Mouse (Mus musculus) midbrain, embryonic 12.5 days (tissue): ENCODE measurements at regions not wholly inside any gene's neighbourhood (a gene's known extent, or its start where the extent isn't known, plus 50 kb on each side); places are given as distances from the start of the nearest gene placed in this dataset.

Source experiments
- ATAC-seq: fragments of 200-750 bp; cut with Nextera tagmentation; 2 replicates; pipeline ENCODE4 v1.8.0; 2017; ENCODE audit warnings: low read depth, moderate TSS enrichment, moderate library complexity; ENCODE audit not compliant: low FRiP score
- H3K27ac ChIP-seq: fragments of 300-500 bp; sonication (generic); replicated peaks from 2 replicates; pipeline ENCODE4 v1.5.1; 2016; ENCODE audit warnings: mild to moderate bottlenecking
- H3K27me3 ChIP-seq: fragments of 300-500 bp; sonication (generic); 2 replicates; pipeline ENCODE4 v1.6.1; 2016; ENCODE audit warnings: mild to moderate bottlenecking
- H3K36me3 ChIP-seq: fragments of 300-500 bp; sonication (generic); 2 replicates; pipeline ENCODE4 v1.6.1; 2016
- H3K4me1 ChIP-seq: fragments of 300-500 bp; sonication (generic); 2 replicates; pipeline ENCODE4 v1.6.1; 2016
- H3K4me2 ChIP-seq: fragments of 300-500 bp; sonication (generic); replicated peaks from 2 replicates; pipeline ENCODE4 v1.6.1; 2016; ENCODE audit warnings: mild to moderate bottlenecking, moderate library complexity
- H3K4me3 ChIP-seq: fragments of 300-500 bp; sonication (generic); 2 replicates; pipeline ENCODE4 v1.5.1; 2016; ENCODE audit warnings: mild to moderate bottlenecking
- H3K9ac ChIP-seq: fragments of 300-500 bp; sonication (generic); replicated peaks from 2 replicates; pipeline ENCODE4 v1.6.1; 2016; ENCODE audit warnings: mild to moderate bottlenecking, moderate library complexity
- H3K9me3 ChIP-seq: fragments of 300-500 bp; sonication (generic); 2 replicates; pipeline ENCODE4 v1.6.1; 2016; ENCODE audit warnings: mild to moderate bottlenecking
- WGBS: fragments of 180-500 bp; shearing (Covaris S2); methylation state at CpG from one replicate; pipeline ENCODE4 v1.1.7; 2016; 5-methylcytosine and 5-hydroxymethylcytosine counted together

DNA sequence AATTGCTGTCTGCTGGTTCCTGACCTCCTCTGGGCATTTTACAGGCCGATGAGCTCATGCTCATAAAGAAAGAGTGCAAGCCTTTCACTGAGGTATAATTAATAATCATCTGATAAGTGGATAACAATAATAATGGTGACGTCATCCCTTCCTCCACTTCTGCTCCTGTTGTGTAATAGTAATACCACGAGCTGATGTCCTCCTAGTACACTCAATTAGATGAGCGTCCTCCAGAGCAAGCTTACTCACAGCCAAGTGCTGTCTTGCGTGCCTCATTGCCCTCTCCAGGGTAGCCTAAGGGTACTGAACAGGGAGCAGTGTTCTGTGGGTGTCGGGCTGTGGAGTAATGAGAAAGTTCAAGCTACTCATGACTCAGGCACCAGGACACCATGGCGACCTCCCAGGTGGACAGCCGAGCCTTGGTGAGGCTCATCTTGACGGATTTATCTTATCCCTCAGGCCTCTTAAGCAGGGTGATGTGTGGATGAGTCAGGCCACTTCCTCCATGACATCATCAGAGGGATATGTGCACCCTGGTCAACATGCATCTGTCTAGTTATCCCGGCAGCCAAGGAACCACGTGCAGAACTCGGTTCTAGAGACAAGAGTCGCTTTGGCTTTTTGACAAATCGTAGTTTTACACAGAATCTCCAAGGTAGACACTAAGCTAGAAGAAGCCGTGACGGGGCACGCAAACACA lies 135.9 kb upstream of the Tsc22d1 start:
- no peak overlapping the region for H3K4me2 ChIP-seq
- H3K9me3 ChIP-seq, result no peaks in the 10 kb centered on the region
- peaks cover 10% of the 10 kb centered on the region; the same call in 1 of the 2 replicates for H3K4me1 ChIP-seq
- H3K9ac ChIP-seq, result no peak overlapping the region
- ATAC-seq, result no peak
- WGBS, result 91% methylated on average over 17 of the region's 17 CpGs
- H3K4me3 ChIP-seq, result no peak overlapping the region
- H3K36me3 ChIP-seq, result no peaks in the 10 kb centered on the region
- peaks cover 9% of the 10 kb centered on the region; the same call in 1 of the 2 replicates for H3K27me3 ChIP-seq
- no peak overlapping the region for H3K27ac ChIP-seq

DNA sequence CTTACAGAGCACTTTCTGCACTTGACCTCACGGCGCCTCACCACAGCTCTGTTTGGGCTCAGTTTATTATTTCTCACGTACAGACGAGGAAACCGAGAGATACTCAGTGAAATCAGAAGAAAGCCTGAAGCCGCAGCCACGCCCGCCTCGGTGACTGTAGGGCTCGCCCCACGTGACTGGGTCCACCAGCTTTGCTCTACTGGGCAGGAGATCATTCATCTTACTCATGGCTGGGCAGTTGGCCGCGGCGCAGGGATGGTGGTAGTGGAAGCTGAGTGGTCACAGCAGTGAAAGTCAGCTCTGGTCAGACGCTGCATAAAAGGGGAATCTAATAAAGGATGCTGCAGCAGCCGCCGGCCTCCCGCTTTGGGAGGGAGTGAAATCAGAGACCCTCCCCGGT lies 135.2 kb upstream of the Tsc22d1 start:
- no peak for ATAC-seq
- Histone ChIP-seq H3K9ac (no peak overlapping the region), H3K27ac (no peak overlapping the region), H3K36me3 (no peaks in the 10 kb centered on the region), H3K27me3 (peaks cover 9% of the 10 kb centered on the region; the same call in 1 of the 2 replicates), H3K4me1 (peaks cover 10% of the 10 kb centered on the region; the same call in 1 of the 2 replicates), H3K9me3 (no peaks in the 10 kb centered on the region), H3K4me2 (no peak overlapping the region), H3K4me3 (no peak overlapping the region)
- WGBS, result 85% methylated on average over 19 of the region's 19 CpGs

DNA sequence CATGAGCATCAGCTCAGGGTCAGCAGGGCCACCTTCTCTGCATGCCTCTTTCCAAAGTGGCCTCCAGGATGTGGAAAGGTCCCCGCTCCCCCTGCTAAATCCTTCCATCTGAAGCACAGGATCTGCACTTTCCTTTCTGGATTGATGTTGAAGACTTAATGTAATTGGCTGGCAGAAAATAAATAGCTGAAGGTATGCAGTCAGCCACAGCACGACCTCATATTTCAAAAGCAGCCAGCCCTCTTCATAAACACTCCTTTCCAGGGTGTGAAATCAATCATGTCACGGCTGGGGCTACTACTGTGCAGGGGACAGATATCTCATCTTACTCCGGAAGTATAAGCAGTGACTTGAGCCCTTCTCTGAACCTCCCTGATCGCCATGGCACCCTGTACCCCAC lies 132.9 kb upstream of the Tsc22d1 start:
- Histone ChIP-seq H3K4me1 (peaks cover 10% of the 10 kb centered on the region; the same call in 1 of the 2 replicates), H3K9me3 (no peaks in the 10 kb centered on the region), H3K4me2 (no peak overlapping the region), H3K27ac (no peak overlapping the region; the same call in 1 of the 2 replicates), H3K27me3 (0 out of 2 replicates have a peak, but pooled peaks cover 6% of the 10 kb centered on the region), H3K9ac (no peak overlapping the region), H3K36me3 (no peaks in the 10 kb centered on the region), H3K4me3 (no peak overlapping the region)
- ATAC-seq, result peak; percentile 38; the same call in 1 of the 2 replicates
- 45% methylated on average over 5 of the region's 5 CpGs for WGBS

DNA sequence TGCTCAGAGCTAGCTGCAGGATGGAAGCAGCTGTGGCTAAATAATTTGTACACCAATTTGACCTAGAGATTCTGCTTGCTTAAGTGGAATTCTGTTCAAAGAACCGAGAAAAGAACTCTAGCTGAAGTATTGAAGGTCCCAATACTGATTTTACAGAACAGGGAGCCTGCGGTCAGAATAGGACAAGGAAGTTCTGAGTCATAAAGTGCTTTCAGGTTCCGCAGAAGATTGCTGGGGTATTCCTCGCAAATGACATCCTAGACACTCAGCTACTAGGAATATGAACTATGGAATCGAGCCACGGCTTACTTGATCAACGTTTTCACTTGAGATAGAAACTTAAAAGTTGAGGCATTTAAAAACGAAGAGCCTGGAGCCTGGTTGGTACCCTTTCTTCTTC lies 127.0 kb upstream of the Tsc22d1 start:
- H3K27me3 ChIP-seq, result 0 out of 2 replicates have a peak, but pooled peaks cover 6% of the 10 kb centered on the region
- no peaks in the 10 kb centered on the region for H3K9me3 ChIP-seq
- H3K36me3 ChIP-seq, result no peaks in the 10 kb centered on the region
- H3K4me1 ChIP-seq, result no peaks in the 10 kb centered on the region
- ATAC-seq, result no peak
- no peak overlapping the region for H3K9ac ChIP-seq
- no peak overlapping the region for H3K27ac ChIP-seq
- no peak overlapping the region for H3K4me2 ChIP-seq
- WGBS, result 93% methylated on average over 8 of the region's 8 CpGs
- H3K4me3 ChIP-seq, result no peak overlapping the region

DNA sequence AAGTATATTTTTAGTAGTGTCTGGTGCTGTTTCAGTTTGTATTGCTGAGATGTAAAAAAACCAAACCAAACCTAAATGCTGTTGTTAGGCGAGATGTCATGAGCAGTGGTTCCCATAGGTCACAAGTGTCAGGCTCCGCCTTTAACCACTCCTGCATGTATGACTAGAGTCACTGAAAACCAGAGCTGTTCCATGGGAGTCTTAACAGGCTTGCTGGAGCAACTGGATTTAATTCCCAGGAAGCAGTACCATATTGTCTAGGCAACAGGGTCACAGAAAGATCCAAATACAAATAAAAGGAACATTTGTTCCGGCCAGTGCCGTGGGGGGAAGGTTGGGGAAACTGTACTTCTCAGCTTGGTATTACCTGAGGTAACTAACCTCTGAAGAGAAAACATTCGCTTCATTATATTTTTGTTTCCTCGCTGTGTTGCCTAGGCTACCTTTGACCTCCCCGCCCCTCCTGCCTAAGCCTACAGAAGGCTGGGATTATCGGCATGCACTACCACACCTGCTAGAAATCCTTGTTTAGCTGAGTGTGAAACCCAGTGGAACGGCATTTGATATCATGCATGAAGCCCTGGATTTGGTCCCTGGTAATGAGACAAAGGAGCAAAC lies 124.3 kb upstream of the Tsc22d1 start:
- no peak for ATAC-seq
- no peaks in the 10 kb centered on the region for H3K9me3 ChIP-seq
- no peak overlapping the region for H3K4me2 ChIP-seq
- H3K27me3 ChIP-seq, result no peaks in the 10 kb centered on the region
- H3K27ac ChIP-seq, result no peak overlapping the region
- no peak overlapping the region for H3K4me3 ChIP-seq
- no peaks in the 10 kb centered on the region for H3K36me3 ChIP-seq
- no peak overlapping the region for H3K9ac ChIP-seq
- H3K4me1 ChIP-seq, result no peaks in the 10 kb centered on the region
- 44% methylated on average over 9 of the region's 9 CpGs for WGBS

DNA sequence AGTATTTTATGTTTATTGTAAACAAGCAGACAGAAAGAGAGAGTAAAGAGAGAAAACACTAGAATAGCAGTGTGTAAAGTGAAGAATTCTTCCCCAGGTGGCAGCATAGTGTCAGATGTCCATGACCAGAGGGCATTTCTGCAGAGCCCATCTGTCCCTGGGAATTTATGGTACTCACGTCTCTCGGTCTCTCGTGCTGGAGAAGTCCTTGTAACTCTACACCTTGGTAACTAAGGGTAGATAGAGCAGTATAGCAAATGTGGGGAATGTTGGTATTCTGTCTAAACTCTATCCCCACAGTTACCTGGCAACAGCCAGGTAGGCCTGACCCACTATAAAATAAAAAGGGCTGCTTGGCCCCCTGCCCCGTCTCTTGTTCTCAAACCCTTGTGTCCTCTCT lies 122.5 kb upstream of the Tsc22d1 start:
- no peaks in the 10 kb centered on the region for H3K4me1 ChIP-seq
- H3K4me3 ChIP-seq, result no peak overlapping the region
- no peaks in the 10 kb centered on the region for H3K9me3 ChIP-seq
- H3K9ac ChIP-seq, result no peak overlapping the region
- 79% methylated on average over 4 of the region's 4 CpGs for WGBS
- no peak for ATAC-seq
- H3K27ac ChIP-seq, result no peak overlapping the region
- no peak overlapping the region for H3K4me2 ChIP-seq
- H3K27me3 ChIP-seq, result no peaks in the 10 kb centered on the region
- no peaks in the 10 kb centered on the region for H3K36me3 ChIP-seq

DNA sequence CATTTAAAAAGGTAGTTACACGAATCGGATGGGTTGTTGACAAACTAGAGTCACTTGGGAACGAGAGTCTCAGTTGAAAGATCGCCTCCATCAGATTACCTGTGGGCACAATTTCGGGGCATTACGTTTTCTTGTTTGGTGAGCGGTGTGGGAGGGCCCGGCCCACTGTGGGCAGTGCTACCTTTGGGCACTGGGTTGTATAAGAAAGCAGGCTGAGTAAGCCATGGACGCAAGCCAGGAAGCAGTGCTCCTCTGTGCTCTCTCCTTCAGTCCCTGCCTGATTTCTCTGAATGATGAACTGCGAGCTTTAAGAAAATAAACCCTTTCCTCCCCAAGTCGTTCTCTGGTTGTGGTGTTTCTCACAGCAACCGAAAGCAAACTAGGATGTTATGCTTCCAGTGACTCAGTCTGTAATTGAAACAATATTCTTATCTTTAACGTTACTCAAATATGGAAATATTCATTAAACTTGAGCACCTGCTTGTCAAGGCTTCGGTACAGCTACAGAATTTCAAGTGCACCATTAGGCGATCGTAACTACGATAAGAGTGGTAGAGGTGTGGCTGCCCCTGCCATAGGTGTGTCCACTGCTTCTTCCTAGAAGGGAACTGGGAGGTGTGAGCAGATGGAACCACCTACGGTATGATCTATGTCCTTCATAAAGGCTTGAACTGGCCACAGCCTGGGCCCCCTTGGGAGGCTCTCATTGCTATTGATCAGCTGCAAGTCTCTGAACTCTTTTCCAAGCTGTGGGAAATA lies 119.2 kb upstream of the Tsc22d1 start:
- WGBS, result 91% methylated on average over 18 of the region's 18 CpGs
- no peak overlapping the region for H3K9ac ChIP-seq
- no peaks in the 10 kb centered on the region for H3K27me3 ChIP-seq
- no peak overlapping the region for H3K4me2 ChIP-seq
- no peak for ATAC-seq
- H3K36me3 ChIP-seq, result no peaks in the 10 kb centered on the region
- H3K4me3 ChIP-seq, result no peak overlapping the region
- H3K4me1 ChIP-seq, result no peaks in the 10 kb centered on the region
- H3K27ac ChIP-seq, result no peak overlapping the region
- H3K9me3 ChIP-seq, result no peaks in the 10 kb centered on the region

DNA sequence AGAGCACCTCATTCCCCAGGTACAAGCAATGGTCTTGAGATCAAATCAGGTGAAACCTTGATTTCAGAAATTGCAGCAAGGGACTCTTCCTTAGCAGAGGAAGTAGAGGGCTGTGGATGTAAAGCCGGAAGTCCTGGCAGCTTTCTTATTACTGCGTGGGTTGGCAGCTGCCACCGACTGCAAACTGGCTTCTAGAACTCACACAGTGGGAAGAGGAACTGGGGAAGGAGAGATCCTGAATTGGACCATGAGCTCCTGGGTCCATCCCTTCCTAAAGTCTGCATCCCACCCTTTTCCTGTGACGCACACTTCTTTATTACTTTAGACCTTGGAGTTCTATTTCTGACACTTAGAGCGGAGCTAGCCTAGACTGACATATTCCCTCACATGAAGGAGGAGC lies 116.9 kb upstream of the Tsc22d1 start:
- Histone ChIP-seq H3K27ac (no peak overlapping the region), H3K36me3 (no peaks in the 10 kb centered on the region), H3K4me3 (no peak overlapping the region), H3K4me1 (no peaks in the 10 kb centered on the region), H3K4me2 (no peak overlapping the region), H3K9ac (no peak overlapping the region), H3K9me3 (no peaks in the 10 kb centered on the region), H3K27me3 (no peaks in the 10 kb centered on the region)
- ATAC-seq, result no peak
- WGBS, result 92% methylated on average over 5 of the region's 5 CpGs

DNA sequence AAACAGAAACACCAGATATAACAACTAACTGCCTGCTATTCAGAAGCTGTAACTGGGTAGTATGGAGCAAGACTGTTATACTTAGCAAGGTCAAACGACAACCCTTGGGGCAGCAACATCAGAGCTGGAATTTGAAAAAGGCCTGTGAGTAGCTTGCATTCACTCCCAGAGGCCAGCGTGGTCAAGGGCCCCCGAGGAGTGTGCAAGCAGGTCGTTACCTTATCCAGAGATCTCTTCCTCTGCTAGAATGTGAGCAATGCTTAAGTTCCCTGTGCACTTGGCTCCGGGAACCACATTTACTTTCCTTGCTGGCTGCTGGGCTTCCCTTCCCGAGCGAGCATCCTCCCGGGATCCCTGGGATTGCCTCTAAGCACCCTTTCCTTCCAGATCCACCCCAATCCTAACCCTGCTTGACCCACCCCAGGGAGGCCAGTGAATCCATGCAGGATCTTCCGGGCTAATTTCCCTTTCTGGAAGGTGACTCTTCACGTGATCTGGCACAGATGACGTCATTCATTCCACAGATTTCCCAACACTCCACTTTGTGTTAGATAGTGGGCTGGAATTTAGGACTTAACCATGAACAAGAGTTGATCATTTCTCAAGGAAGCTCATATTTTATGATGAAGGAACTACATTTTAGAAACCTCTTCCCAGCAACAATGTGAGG lies 112.3 kb upstream of the Tsc22d1 start:
- no peak overlapping the region for H3K4me2 ChIP-seq
- WGBS, result 81% methylated on average over 11 of the region's 11 CpGs
- no peak overlapping the region for H3K27ac ChIP-seq
- H3K27me3 ChIP-seq, result no peaks in the 10 kb centered on the region
- H3K4me3 ChIP-seq, result no peak overlapping the region
- no peak for ATAC-seq
- no peak overlapping the region for H3K9ac ChIP-seq
- no peaks in the 10 kb centered on the region; the same call in 1 of the 2 replicates for H3K4me1 ChIP-seq
- no peaks in the 10 kb centered on the region for H3K36me3 ChIP-seq
- H3K9me3 ChIP-seq, result no peaks in the 10 kb centered on the region

DNA sequence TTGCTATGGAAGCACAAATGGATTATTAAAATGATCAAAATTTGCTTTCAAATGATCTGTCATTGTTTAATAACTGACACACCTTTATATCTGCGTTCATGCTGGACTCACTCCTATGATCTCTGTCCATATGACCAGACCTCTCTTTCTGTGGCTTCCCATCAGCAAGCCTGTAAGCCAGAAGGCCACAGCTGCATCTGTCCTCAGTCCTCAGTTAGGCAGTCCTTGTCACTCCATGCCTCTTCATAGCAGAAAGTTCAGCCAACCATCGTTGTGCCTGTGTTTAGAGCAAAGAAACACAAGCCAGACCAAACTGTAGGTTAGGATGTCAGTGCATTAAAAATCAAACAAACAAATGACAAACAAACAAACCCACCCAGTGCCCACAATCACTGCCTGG lies 107.2 kb upstream of the Tsc22d1 start:
- no peak overlapping the region for H3K9ac ChIP-seq
- no peak overlapping the region for H3K4me2 ChIP-seq
- H3K27me3 ChIP-seq, result 0 out of 2 replicates have a peak, but pooled peaks cover 3% of the 10 kb centered on the region
- H3K4me3 ChIP-seq, result no peak overlapping the region
- ATAC-seq, result no peak
- no peaks in the 10 kb centered on the region for H3K9me3 ChIP-seq
- H3K4me1 ChIP-seq, result peaks cover 12% of the 10 kb centered on the region
- H3K36me3 ChIP-seq, result no peaks in the 10 kb centered on the region
- H3K27ac ChIP-seq, result no peak overlapping the region
- 72% methylated on average over 2 of the region's 2 CpGs for WGBS

DNA sequence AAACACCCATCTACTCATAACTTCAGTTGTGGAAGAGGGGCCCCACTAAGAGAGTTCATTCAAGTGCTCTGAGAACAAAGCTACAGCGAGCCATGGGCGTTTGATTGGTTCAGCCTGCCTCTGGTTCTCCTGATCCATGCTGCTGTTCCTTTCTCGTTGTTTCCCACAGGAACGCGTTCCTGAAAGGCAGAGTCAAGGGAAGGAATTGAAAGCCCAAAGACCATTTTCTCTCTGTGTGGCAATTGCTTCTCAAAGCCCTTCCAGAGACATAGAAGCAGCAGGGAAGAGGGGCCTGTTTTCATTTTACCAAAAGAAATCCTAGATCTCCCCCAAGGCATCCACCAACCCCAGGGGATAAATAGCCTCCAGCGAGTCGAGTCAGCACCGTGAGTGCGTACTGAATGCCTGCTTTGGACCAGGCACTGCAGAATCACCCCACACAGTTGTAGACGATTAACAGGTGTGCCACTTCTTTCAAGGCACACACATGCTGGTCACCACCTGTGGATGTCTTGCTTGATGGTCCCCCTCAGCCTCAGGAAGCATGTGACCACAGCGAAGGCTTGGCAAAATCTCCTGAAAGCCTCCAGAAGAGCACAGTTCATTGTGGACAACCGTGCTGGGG lies 106.5 kb upstream of the Tsc22d1 start:
- Histone ChIP-seq H3K9me3 (no peaks in the 10 kb centered on the region), H3K27ac (peak overlapping the region; percentile 44; the same call in 1 of the 2 replicates), H3K36me3 (no peaks in the 10 kb centered on the region), H3K27me3 (0 out of 2 replicates have a peak, but pooled peaks cover 3% of the 10 kb centered on the region), H3K4me2 (peak overlapping the region; percentile 45), H3K4me1 (peaks cover 18% of the 10 kb centered on the region), H3K9ac (no peak overlapping the region), H3K4me3 (peak overlapping the region; percentile 19)
- ATAC-seq, result no peak
- WGBS, result 19% methylated on average over 12 of the region's 12 CpGs
